Mouse (Mus musculus) neural tube, embryonic 13.5 days (tissue): ENCODE data around the gene Ttc7b. TPM values are rescaled to one million over a fixed set of nuclear protein-coding genes. Genes with fewer than 3 reads are reported as not detected.
A peak's percentile ranks its signal among the peaks of the same experiment; 100 is the strongest.

Experiments
- ATAC-seq: fragments of 200-750 bp; cut with Nextera tagmentation; 2 replicates; pipeline ENCODE4 v1.8.0; 2017; ENCODE audit warnings: low read depth, mild to moderate bottlenecking, moderate TSS enrichment, moderate library complexity
- H3K27ac ChIP-seq: fragments of 300-500 bp; sonication (generic); replicated peaks from 2 replicates; pipeline ENCODE4 v1.5.1; 2015; ENCODE audit warnings: moderate library complexity, mild to moderate bottlenecking, inconsistent platforms
- H3K27me3 ChIP-seq: fragments of 300-500 bp; sonication (generic); 2 replicates; pipeline ENCODE4 v1.6.1; 2015; ENCODE audit warnings: mild to moderate bottlenecking, inconsistent platforms
- H3K36me3 ChIP-seq: fragments of 300-500 bp; sonication (generic); 2 replicates; pipeline ENCODE4 v1.6.1; 2015; ENCODE audit warnings: mild to moderate bottlenecking, inconsistent platforms
- H3K4me1 ChIP-seq: fragments of 300-500 bp; sonication (generic); replicated peaks from 2 replicates; pipeline ENCODE4 v1.6.1; 2015; ENCODE audit warnings: inconsistent platforms
- H3K4me2 ChIP-seq: fragments of 300-500 bp; sonication (generic); 2 replicates; pipeline ENCODE4 v1.6.1; 2015; ENCODE audit warnings: inconsistent platforms, mild to moderate bottlenecking, moderate library complexity
- H3K4me3 ChIP-seq: fragments of 300-500 bp; sonication (generic); 2 replicates; pipeline ENCODE4 v1.5.1; 2015; ENCODE audit warnings: mild to moderate bottlenecking, inconsistent platforms
- H3K9ac ChIP-seq: fragments of 300-500 bp; sonication (generic); 2 replicates; pipeline ENCODE4 v1.6.1; 2015; ENCODE audit warnings: moderate library complexity, mild to moderate bottlenecking, inconsistent platforms
- H3K9me3 ChIP-seq: fragments of 300-500 bp; sonication (generic); 2 replicates; pipeline ENCODE4 v1.6.1; 2016; ENCODE audit warnings: inconsistent platforms
- WGBS: fragments of 180-500 bp; shearing (Covaris S2); methylation state at CpG from one replicate; pipeline ENCODE4 v1.1.7; 2015; 5-methylcytosine and 5-hydroxymethylcytosine counted together
- polyA plus RNA-seq: library from polyadenylated mRNA; unstranded; fragments of >200 nt; fragmentation: Nextera tagmentation; extraction: Ambion mirVana; gene quantifications from 2 replicates; pipeline ENCODE4 v1.2.1, GENCODE M21; 2015

The Ttc7b gene
- polyA plus RNA-seq, 1 experiment from 2014 or later = 7.3 TPM

DNA sequence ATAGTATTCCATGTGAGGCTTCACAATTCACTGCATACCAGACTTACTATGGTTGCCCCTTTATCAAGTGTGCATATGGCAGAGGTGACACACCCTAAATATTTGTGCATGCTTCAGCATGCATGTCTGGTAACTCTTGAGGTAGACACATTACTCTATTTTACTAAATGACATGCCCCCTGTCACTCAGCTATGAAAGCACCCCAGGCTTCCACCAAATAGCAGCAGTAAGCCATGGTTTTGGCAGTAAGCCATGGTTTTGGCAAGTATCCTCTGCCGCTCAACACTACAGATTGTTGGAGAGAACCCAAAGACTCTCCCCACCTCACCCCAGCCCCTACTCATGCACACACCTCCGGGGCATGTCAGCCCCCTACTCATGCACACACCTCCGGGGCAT is 134.4 kb downstream of the Ttc7b start:
- Histone ChIP-seq H3K4me2 (no peak overlapping the region), H3K4me3 (no peak overlapping the region), H3K27ac (no peak overlapping the region), H3K36me3 (peaks cover 77% of the 10 kb centered on the region), H3K4me1 (peaks cover 6% of the 10 kb centered on the region), H3K27me3 (no peaks in the 10 kb centered on the region), H3K9ac (no peak overlapping the region), H3K9me3 (no peaks in the 10 kb centered on the region)
- ATAC-seq = no peak
- 72% methylated on average over 3 of the region's 3 CpGs for whole genome bisulfite sequencing

DNA sequence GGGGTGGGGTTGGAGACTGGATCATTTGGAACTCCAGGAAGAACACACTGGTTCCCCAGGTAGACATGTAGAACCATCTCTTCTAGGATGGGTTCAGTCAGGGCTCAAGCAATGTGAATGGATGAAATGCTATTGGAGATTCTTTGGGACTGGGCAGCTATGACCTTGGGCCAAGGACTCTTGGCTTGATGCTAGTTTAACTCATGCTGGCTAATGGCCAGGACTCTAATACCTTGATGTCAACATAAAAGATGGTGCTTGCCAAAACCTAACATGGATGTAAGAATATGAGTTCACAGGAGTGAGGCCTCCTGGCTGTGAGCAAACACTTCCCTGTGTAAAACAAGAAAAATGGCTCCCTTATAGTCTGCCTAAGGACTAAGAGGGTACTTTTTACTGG is 138.1 kb downstream of the Ttc7b start:
- no peak overlapping the region for H3K27ac ChIP-seq
- H3K4me1 ChIP-seq = no peaks in the 10 kb centered on the region
- H3K9me3 ChIP-seq = no peaks in the 10 kb centered on the region
- H3K27me3 ChIP-seq = no peaks in the 10 kb centered on the region
- no peak overlapping the region for H3K9ac ChIP-seq
- no peak for ATAC-seq
- no peak overlapping the region for H3K4me3 ChIP-seq
- peaks cover 60% of the 10 kb centered on the region for H3K36me3 ChIP-seq
- H3K4me2 ChIP-seq = no peak overlapping the region

DNA sequence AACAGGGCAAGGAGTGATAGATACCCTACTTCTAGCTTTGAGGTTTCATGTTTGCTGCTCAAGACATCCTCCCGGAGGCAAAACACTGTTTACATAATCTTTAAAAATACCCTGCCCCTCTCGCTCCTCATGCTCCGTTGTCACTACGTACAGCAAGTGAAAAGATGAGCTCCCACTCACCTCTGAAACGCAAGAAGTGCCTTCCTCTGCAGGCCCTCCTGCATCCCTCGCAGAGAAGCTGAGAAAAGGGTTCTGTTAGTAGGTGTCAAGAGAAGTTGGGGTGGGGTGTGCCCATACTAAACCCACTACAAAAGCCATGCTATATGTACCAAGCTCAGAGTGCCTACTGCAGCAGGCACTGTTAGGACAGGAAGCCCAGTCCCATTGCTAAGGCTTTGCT is 138.7 kb downstream of the Ttc7b start:
- H3K4me3 ChIP-seq = no peak overlapping the region
- H3K27me3 ChIP-seq = no peaks in the 10 kb centered on the region
- no peak for ATAC-seq
- H3K4me2 ChIP-seq = no peak overlapping the region
- no peak overlapping the region for H3K27ac ChIP-seq
- peaks cover 54% of the 10 kb centered on the region for H3K36me3 ChIP-seq
- no peaks in the 10 kb centered on the region for H3K4me1 ChIP-seq
- H3K9ac ChIP-seq = no peak overlapping the region
- no peaks in the 10 kb centered on the region for H3K9me3 ChIP-seq
- 93% methylated on average over 6 of the region's 6 CpGs for WGBS

DNA sequence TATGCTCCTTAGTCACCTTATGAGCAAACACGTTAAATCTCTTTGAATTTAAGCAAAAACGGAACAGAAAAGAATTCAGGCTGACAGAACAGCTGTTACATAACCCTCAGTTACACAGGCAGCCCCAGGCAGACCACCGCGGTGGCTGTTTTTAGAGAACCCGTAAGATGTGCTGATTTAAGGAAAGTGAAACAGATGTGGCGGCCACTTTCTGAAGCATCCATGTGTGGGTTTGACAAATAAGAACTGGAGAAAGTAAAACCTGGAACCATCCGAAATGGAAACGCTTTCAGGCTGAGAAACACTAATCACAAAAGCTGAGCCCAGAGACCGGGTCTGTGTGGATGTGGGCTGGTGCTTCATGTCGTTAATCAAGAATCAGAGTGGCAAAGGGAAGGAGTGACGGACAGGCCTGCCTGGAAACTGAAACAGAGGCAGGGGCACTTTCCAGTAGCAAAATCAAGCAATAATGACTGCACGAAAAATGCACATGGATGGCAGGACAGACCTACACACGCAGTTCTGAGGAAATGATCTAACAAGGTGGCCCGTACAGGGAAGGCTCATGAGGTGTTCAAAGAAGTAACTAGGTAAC is 139.8 kb downstream of the Ttc7b start:
- no peaks in the 10 kb centered on the region for H3K4me1 ChIP-seq
- 75% methylated on average over 14 of the region's 14 CpGs for WGBS
- H3K9me3 ChIP-seq = no peaks in the 10 kb centered on the region
- H3K27ac ChIP-seq = no peak overlapping the region
- no peak overlapping the region for H3K4me2 ChIP-seq
- no peak overlapping the region for H3K9ac ChIP-seq
- no peak for ATAC-seq
- peaks cover 51% of the 10 kb centered on the region for H3K36me3 ChIP-seq
- H3K27me3 ChIP-seq = no peaks in the 10 kb centered on the region
- no peak overlapping the region for H3K4me3 ChIP-seq

DNA sequence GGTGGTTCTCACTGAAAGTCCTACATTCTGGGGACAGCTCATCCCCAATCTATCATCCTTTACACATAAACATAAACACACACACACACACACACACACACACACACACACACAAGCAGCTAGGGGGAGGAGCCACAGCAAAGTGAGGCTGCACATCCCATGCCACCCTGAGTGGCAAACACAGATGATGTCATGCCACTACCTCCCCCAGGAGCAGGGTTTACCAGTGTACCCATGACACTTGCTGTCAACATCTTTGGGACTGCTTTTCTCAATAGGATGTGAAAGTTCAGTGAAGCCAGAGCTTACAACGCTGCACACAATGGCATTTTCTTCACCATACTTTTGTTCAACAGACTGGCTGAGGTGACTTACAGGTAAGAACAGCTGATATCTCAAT is 140.8 kb downstream of the Ttc7b start:
- ATAC-seq = no peak
- 97% methylated on average over 1 of the region's 1 CpGs for WGBS
- Histone ChIP-seq H3K27ac (no peak overlapping the region), H3K4me2 (no peak overlapping the region), H3K36me3 (peaks cover 51% of the 10 kb centered on the region), H3K27me3 (no peaks in the 10 kb centered on the region), H3K9ac (no peak overlapping the region), H3K4me3 (no peak overlapping the region), H3K9me3 (no peaks in the 10 kb centered on the region), H3K4me1 (no peaks in the 10 kb centered on the region)

DNA sequence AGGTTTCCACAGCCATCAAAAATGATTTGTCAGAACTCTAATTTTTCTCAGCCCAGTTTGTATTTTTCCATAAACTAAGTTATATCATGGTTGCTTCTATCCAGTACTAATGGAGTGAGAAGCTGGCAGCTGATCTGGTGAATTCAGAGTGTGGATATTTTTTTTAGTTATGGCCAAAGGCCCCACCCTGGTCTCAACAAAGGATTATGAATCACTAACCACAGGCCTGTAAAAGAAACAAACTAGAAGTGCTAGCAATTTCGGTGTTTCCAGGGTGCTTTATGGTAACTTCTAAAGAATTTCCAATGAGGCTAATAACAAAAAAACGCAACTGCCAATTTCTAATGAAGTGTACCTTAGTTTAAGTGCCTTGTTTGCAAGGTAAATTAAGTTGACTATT is 142.4 kb downstream of the Ttc7b start:
- Histone ChIP-seq H3K27ac (no peak overlapping the region), H3K9me3 (no peaks in the 10 kb centered on the region), H3K9ac (no peak overlapping the region), H3K27me3 (no peaks in the 10 kb centered on the region), H3K36me3 (peaks cover 53% of the 10 kb centered on the region), H3K4me1 (no peaks in the 10 kb centered on the region), H3K4me2 (no peak overlapping the region), H3K4me3 (no peak overlapping the region)
- 61% methylated on average over 2 of the region's 2 CpGs for WGBS
- ATAC-seq = no peak

DNA sequence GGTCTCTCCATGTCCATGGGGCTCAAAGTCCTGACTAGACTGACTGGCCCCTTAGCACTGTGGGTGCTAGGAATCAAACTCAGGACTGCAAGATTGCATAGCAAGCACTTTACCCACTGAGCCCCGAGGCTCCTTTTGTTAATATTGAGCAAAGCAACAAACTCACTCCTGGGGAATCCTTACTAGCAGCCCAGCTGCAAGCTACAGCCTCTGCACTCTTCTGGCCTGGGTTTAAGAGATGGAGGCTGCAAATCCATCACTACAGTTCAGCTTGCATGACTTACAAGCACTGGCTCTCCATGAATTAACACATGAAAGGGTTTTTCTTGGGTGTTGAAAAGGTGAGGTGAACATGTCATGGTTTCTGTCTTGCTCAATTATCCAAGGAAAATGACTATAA is 142.8 kb downstream of the Ttc7b start:
- H3K27ac ChIP-seq = 0 out of 2 replicates have a peak overlapping the region, but pooled peaks have one; percentile 6
- no peak for ATAC-seq
- no peak overlapping the region for H3K4me2 ChIP-seq
- no peaks in the 10 kb centered on the region for H3K9me3 ChIP-seq
- no peak overlapping the region for H3K9ac ChIP-seq
- no peaks in the 10 kb centered on the region for H3K27me3 ChIP-seq
- no peaks in the 10 kb centered on the region for H3K4me1 ChIP-seq
- peaks cover 53% of the 10 kb centered on the region for H3K36me3 ChIP-seq
- H3K4me3 ChIP-seq = no peak overlapping the region
- 28% methylated on average over 1 of the region's 1 CpGs for WGBS

DNA sequence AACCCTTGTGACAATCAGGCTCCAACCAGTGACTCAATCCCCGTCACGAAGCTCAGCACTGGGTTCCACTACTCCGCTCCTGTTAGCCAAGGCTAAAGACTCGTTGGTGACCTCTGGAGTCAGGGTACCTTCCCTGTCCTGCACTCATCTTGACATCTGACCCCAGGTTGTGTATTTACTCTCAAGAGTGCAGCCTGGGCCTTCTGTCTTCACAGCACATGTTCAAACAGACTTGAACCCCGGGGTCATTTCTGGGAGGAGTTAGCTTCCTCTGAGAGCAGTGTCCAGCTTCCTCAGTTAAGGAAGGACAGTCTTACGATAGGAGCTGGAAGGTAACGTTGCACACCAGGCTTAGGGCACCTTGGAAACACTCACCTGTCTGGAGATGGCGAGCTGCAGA is 144.8 kb downstream of the Ttc7b start:
- Histone ChIP-seq H3K4me2 (no peak overlapping the region), H3K9ac (no peak overlapping the region), H3K27me3 (no peaks in the 10 kb centered on the region), H3K4me1 (no peaks in the 10 kb centered on the region), H3K9me3 (no peaks in the 10 kb centered on the region), H3K4me3 (no peak overlapping the region), H3K36me3 (peaks cover 56% of the 10 kb centered on the region), H3K27ac (no peak overlapping the region)
- 93% methylated on average over 8 of the region's 8 CpGs for WGBS
- no peak for ATAC-seq

DNA sequence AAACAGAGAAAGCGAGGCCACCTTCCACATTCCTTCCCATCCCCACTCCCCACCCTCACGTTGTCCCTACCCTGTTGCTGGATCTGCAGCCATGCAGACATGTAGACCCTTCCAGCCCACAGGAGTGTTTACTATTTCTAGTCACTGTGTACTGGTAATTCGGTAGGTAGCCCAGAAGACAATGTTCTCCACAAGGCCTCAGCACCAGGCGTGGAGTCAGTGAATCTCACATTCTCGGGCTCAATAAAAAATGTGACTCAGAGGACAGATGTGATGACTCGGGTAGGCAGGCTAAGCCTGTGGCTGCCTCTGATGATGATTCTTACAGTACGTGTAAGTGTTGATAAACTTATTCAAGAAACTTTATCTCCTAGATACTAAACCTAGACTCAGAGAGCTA is 147.8 kb downstream of the Ttc7b start:
- Histone ChIP-seq H3K4me2 (no peak overlapping the region), H3K9ac (no peak overlapping the region), H3K4me3 (no peak overlapping the region), H3K9me3 (no peaks in the 10 kb centered on the region), H3K27ac (no peak overlapping the region), H3K4me1 (no peaks in the 10 kb centered on the region), H3K36me3 (peaks cover 77% of the 10 kb centered on the region), H3K27me3 (no peaks in the 10 kb centered on the region)
- ATAC-seq = no peak
- 92% methylated on average over 7 of the region's 7 CpGs for WGBS

DNA sequence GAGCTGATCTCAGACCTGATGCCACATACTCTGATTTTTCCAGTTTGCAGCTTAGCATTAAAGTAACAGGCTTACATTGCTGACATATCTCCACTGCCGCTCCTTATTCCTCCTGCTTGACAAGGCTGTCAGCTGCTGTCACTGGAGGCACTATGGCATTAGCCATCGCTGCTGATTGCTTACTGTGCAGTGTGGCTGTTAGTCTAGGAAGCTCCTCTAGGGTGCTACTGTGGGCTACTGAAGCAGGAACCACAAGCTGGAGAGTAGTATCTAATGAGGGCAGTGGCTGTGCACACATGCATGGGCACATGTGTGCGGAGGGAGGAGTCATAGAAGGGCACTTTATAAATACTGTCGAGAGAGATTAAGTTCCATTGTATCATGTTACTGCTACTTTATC is 148.6 kb downstream of the Ttc7b start:
- peaks cover 81% of the 10 kb centered on the region for H3K36me3 ChIP-seq
- H3K4me3 ChIP-seq = no peak overlapping the region
- no peak; the same call in 1 of the 2 replicates for ATAC-seq
- no peaks in the 10 kb centered on the region for H3K27me3 ChIP-seq
- no peak overlapping the region for H3K9ac ChIP-seq
- no peaks in the 10 kb centered on the region for H3K4me1 ChIP-seq
- WGBS = 88% methylated on average over 4 of the region's 4 CpGs
- no peak overlapping the region for H3K4me2 ChIP-seq
- H3K9me3 ChIP-seq = no peaks in the 10 kb centered on the region
- no peak overlapping the region for H3K27ac ChIP-seq

DNA sequence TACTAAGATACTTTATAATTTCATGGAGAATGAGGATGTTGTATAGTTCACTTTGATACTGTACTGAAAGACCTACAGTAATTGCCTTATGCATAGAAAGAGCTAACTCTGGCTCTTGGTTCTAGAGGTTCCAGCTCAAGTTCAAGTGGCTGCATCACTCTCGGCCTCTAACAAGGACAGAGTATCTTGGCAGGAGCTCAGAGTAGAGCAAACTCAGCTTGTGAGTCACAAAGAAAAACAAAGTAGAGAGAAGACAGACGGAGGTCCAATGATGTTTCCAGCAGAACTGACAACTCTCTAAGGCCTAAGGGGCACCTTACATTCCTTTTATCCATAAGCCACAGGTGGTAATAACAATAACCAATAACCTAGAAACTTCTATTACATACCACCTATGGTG is 150.8 kb downstream of the Ttc7b start:
- Histone ChIP-seq H3K27ac (no peak overlapping the region), H3K36me3 (peaks cover 83% of the 10 kb centered on the region), H3K4me1 (no peaks in the 10 kb centered on the region), H3K9me3 (no peaks in the 10 kb centered on the region), H3K4me2 (no peak overlapping the region), H3K9ac (no peak overlapping the region), H3K4me3 (no peak overlapping the region), H3K27me3 (no peaks in the 10 kb centered on the region)
- WGBS = 93% methylated on average over 2 of the region's 2 CpGs
- ATAC-seq = no peak

DNA sequence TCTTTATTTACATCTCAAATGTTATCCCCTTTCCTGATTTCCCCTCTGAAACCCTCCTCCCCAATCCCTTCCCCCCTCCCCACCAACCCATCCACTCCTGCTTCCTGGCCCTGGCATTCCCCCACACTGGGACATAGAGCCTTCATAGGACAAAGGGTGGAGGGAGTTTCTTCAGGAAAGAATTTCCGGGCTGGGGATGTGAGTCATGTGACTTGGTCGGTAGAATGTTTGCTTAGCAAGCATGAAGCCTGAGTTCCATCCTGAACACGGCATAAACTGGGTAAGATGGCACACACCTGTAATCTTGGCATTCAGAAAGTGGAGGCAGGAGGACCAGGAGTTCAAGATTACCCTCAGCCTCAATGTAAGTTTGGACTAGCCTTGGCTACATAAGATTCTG is 151.4 kb downstream of the Ttc7b start:
- H3K4me3 ChIP-seq = no peak overlapping the region
- H3K27ac ChIP-seq = no peak overlapping the region
- peaks cover 77% of the 10 kb centered on the region for H3K36me3 ChIP-seq
- no peaks in the 10 kb centered on the region for H3K9me3 ChIP-seq
- H3K4me1 ChIP-seq = no peaks in the 10 kb centered on the region
- whole genome bisulfite sequencing = 64% methylated on average over 3 of the region's 3 CpGs
- no peak overlapping the region for H3K4me2 ChIP-seq
- no peak overlapping the region for H3K9ac ChIP-seq
- ATAC-seq = no peak
- no peaks in the 10 kb centered on the region for H3K27me3 ChIP-seq

DNA sequence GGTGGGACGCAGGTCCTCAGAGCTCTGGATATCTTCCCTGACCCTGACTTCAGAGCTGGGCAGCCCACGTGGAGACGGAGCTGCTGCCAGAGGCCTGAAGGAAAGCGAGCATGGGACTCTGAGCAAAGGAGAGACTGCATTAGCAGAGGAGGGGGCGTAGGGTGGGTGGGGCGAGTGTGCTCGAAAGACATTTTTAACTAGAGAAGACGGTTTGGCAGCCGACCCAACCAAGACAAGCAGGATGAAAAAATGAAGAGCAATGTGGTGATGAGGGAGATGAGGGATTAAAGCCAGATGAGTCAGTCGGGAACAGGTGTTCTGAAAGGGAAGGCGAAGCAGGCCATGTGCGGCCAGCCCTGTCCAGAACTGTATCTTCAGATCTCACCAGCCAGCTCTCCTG is 159.3 kb downstream of the Ttc7b start:
- no peak overlapping the region for H3K4me3 ChIP-seq
- no peak overlapping the region for H3K27ac ChIP-seq
- H3K9ac ChIP-seq = no peak overlapping the region
- no peaks in the 10 kb centered on the region for H3K9me3 ChIP-seq
- no peaks in the 10 kb centered on the region for H3K4me1 ChIP-seq
- H3K4me2 ChIP-seq = no peak overlapping the region
- peaks cover 51% of the 10 kb centered on the region for H3K36me3 ChIP-seq
- no peak for ATAC-seq
- WGBS = 90% methylated on average over 12 of the region's 12 CpGs
- no peaks in the 10 kb centered on the region for H3K27me3 ChIP-seq
